Mouse (Mus musculus) cerebral cortex, adult 2 months (tissue): ENCODE measurements around the gene Gm34302.

Source experiments
- WGBS: fragments of 180-500 bp; shearing (Covaris S2); methylation state at CpG from one replicate; pipeline ENCODE4 v1.1.7; 2018; 5-methylcytosine and 5-hydroxymethylcytosine counted together

Gm34302 gene

DNA sequence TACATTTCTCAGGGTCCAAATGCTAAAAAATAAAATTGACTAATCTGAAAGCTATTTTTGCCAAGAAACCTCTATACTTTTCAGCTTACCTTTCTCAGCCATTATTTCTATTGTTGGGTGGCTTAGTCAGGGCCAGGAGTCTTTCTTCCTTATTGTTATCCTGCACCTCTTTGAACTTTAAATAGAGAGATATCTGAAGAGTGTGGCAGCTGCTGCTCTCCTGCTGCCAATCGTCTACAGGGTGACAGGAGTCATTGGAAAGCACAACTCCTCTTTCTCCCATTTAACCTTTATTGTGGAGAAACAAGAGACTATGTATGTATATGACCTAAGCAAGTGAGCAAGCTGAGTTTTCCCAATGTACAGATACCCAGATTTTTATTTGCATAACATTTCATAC lies at the start of gene Gm34302:
Gene Gm34302 (minus strand): TSS at position 154 of the 400 bp plus-strand sequence.
- 63% methylated on average over 1 of the region's 1 CpGs for WGBS

GRCm38 (mm10) chr3:63531847-63532246 lies 48.2 kb upstream of the Gm34302 start:
- WGBS, result 56% methylated on average over 1 of the region's 1 CpGs

DNA sequence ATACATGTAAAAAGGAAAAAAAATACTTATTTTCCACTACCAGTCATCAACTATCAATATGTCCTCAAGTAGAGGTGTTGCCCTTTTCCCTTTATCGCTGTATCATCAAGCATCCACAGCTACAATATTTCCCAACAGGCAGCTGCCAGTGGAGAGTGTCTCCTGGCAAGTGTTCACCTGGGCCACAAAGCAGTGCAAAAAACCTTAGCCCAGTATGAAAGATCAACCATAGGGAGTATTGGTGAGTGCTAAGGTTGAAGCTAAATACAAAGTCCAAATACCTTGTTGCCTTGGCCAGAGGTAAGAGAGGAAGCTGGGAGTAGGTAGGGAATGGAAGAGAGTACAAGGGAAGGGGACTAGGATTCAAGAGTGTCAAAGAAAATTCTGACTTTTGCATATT lies 34.0 kb upstream of the Gm34302 start:
- WGBS, result 97% methylated on average over 1 of the region's 1 CpGs

DNA sequence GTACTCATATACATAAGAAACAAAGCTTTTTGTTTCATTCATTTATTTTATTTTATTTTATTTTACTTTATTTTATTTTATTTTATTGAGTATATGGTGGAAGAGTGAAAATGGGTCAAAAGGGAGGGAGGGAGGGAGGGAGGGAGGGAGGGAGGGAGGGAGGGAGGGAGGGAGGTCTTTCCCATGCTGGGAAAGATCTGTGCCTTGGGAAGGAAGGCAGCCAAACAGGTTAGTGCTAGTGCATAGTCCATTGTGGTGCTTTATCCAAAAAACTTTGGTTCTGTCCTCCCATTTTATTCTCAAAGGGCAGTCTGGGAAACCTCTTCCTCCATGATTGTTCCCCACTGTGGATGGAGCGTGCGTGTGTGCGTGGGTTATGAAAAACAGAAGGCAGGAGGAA lies 32.6 kb upstream of the Gm34302 start:
- WGBS, result 90% methylated on average over 3 of the region's 3 CpGs

DNA sequence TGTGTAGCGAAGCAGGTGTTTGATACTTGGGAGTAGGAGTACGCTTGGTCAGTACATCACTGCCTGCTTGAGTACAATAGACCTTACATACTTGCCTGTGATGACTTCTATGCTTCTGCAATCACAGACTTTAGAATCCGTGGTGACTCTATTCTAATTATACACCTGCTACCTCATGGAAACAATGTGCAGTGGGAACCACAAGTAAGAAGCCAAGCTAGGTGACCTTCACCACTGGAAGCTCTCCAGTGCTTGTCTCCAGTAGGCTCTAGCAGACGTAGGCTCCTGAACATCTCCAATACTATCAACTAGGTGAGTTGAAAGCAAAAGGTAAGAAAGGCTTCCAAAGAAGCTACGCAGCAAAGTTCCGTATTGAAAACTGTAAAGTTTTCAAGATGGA lies 27.6 kb upstream of the Gm34302 start:
- WGBS, result 92% methylated on average over 6 of the region's 6 CpGs

- 95% methylated on average over 2 of the region's 2 CpGs for WGBS
Measured at GRCm38 (mm10) chr3:63509484-63509883, 25.8 kb upstream of the Gm34302 start.

GRCm38 (mm10) chr3:63508924-63509323 lies 25.2 kb upstream of the Gm34302 start:
- 85% methylated on average over 5 of the region's 5 CpGs for WGBS

- WGBS, result 59% methylated on average over 5 of the region's 5 CpGs
Measured at GRCm38 (mm10) chr3:63504433-63504832, 20.8 kb upstream of the Gm34302 start.

DNA sequence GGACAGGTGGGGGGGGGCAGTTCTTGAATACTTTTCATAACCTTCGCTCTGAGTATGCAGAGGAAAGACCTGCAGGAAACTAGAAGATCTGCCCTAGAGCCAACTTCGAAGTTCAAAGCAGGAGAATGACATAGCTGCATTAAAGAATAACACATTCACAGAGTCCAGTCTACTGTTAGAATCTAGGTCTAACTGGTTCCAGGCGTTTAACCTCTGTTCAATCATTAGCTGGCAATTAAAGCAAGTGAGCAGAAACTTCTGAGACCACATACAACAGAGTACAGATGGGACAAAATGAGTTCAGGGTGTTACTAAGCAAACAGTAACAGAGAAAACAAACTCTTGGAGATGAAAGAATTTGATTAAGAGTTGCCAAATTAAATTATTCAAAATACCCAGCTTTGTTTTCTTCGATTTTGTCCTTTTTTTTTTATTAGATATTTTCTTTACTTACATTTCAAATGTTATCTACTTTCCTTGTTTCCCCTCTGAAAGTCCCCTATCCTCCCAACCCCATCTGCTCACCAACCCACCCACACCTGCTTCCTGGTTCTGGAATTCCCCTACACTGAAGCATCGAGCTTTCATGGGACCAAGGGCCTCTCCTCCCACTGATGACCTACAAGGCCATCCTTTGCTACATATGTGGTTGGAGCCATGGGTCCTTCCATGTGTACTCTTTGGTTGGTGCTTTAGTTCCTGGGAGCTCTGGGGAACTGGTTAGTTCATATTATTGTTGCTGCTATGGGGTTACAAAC lies 11.1 kb upstream of the Gm34302 start:
- WGBS, result 69% methylated on average over 5 of the region's 5 CpGs

DNA sequence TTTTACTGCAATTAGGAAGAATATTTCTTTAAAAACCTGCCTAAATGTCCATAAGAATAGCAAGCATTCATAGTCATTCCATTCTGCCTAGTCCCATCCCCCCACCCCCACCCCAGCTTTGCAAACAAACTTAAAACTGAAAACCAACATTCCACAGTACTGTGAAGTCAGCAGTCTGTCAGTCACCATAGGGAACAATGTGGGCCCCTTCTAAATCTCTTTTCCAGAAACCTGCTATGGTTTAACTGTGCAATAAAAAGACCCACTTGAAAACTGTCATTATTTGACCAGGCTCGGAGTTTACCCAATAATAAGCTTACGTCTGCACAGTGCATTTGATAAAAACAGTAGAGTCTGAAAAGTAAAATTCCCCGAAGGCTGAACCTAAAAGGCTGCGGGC lies 9.9 kb upstream of the Gm34302 start:
- 72% methylated on average over 4 of the region's 4 CpGs for WGBS

DNA sequence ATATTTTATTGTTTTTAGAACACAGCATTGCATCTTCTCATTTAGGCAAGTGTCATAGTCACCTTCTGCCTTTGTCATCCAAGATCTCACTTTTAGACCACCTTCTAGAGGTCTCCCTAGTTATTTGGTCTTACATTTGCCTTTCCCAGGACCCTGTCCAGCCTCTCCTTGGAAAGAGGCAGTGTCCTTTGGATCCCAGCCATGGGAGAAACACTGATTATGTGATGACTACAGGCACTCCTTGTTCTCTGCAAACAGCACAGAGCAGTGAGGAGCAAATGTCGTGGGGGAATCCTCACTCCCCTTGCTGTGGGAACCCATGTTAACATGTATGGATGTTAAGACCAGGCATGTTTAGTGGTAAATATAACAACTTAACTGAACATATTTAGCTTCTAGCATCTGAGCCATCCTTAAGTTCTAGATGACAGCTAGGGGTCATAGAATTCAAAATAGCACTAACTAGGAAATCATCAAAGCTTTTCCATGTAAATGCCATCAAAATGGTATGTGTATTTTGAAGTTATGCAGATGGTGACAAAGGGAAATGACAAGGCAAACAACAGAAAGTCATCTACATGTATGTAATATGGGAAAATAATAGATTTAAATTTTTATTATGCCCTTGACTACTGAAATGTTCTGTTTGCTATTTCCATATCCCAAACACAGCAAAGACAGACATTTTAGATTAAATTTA lies 43.1 kb downstream of the Gm34302 start:
- WGBS, result 56% methylated on average over 1 of the region's 1 CpGs

- WGBS, result 65% methylated on average over 2 of the region's 2 CpGs
Measured at GRCm38 (mm10) chr3:63439738-63440137, 43.9 kb downstream of the Gm34302 start.

DNA sequence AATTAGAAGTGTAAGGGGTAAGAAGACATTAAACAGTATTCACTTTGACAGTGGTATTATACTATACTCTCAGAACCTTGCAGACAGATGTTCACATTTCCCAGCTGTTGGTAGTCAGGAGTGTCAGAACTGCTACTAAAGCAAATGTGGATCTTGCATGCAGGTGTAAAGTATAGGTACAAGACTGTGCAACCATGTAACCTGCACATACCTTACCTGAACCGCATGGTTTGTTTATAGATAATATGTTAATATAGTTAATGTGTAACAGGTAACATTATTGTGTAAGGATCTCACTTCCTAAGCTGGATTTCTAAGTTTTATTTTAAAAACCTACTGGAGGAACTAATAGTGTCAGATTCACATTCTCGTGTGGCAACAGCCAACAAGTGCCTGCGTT lies 44.8 kb downstream of the Gm34302 start:
- 89% methylated on average over 3 of the region's 3 CpGs for WGBS
